Mouse (Mus musculus): ENCODE results near the gene Epop. TPM values are rescaled to one million over a fixed set of nuclear protein-coding genes. Genes with fewer than 3 reads are reported as not detected.

Epop gene
- polyA plus RNA-seq, 1 experiment = 2.1 TPM

DNA sequence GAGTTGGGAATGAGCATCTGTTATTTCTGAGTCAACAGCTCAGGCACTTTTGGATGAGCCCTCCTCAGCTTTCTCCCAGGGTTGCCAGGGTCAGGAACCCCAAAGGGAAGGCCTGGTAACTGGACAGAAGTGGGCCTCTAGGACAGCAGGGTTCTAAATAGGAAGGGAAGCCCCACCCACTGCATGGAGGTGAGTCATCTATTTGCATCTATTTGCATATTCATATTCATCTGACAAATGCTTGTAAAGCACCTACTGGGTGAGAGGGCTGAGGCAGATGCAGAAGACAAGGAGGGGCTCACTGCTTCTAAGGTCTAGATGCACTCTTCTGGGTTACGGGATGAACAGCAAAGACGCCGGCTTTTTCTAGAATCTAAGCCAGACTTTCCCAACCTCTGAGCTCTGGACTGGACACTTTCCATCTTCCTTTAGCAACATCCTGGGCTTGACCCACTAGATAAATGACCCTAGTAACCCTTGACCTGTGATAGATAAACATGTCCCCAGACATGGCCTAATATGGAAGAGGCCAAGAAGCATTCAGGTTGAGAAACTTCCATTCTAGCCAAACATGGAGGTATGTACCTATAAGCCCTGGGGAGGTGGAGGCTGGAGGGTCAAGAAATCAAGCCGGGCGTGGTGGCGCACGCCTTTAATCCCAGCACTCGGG is 22.3 kb downstream of the Epop start:
- Histone ChIP-seq H3K36me3 (ENCODE audit: control insufficient read depth, insufficient read depth, low read length) (no peaks in the 10 kb centered on the region), H3K27me3 (ENCODE audit: control insufficient read depth, insufficient read depth, low read length) (0 out of 2 replicates have a peak, but pooled peaks cover 4% of the 10 kb centered on the region), H3K4me3 (ENCODE audit: low read depth, low read length) (no peak overlapping the region), H3K4me1 (ENCODE audit: control insufficient read depth, insufficient read depth, insufficient read length, low read length) (0 out of 2 replicates have a peak, but pooled peaks cover 2% of the 10 kb centered on the region), H3K27ac (ENCODE audit: insufficient read depth, low read depth, low read length) (no peak overlapping the region)
- WGBS = 90% methylated on average over 8 of the region's 8 CpGs
- TF ChIP-seq CTCF (IDR thresholded peaks at IDR 0.05; ENCODE audit: extremely low read depth, insufficient read length, insufficient replicate concordance, low read depth, low read length) = no peak
- no peak for TF ChIP-seq POLR2A (IDR thresholded peaks at IDR 0.05; ENCODE audit: low read depth, low read length)

DNA sequence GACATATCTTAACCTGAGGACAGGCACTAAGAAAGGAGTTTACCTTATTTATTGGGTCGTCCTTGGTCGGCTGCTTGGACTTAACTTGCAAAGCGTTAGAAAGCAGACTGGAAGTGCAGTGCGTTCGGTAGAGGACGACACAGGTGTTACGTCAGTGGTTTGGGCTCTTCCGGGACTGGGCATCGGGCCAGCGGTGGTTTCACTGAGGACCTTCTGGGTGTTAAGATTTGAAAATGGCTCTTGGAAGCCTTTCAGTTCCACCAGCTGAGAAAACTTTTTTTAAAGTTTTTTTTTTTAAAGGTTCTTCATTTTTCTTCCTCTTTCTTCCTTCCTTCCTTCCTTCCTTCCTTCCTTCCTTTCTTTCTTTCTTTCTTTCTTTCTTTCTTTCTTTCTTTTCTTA is 25.6 kb downstream of the Epop start:
- 27% methylated on average over 10 of the region's 10 CpGs for WGBS
- no peaks in the 10 kb centered on the region for H3K36me3 ChIP-seq (ENCODE audit: control insufficient read depth, insufficient read depth, low read length)
- H3K4me1 ChIP-seq (ENCODE audit: control insufficient read depth, insufficient read depth, insufficient read length, low read length) = 0 out of 2 replicates have a peak, but pooled peaks cover 2% of the 10 kb centered on the region
- TF ChIP-seq POLR2A (IDR thresholded peaks at IDR 0.05; ENCODE audit: low read depth, low read length) = no peak
- no peak for TF ChIP-seq CTCF (IDR thresholded peaks at IDR 0.05; ENCODE audit: extremely low read depth, insufficient read length, insufficient replicate concordance, low read depth, low read length)
- no peak overlapping the region for H3K4me3 ChIP-seq (ENCODE audit: low read depth, low read length)
- H3K27ac ChIP-seq (ENCODE audit: insufficient read depth, low read depth, low read length) = no peak overlapping the region
- no peaks in the 10 kb centered on the region for H3K27me3 ChIP-seq (ENCODE audit: control insufficient read depth, insufficient read depth, low read length)

DNA sequence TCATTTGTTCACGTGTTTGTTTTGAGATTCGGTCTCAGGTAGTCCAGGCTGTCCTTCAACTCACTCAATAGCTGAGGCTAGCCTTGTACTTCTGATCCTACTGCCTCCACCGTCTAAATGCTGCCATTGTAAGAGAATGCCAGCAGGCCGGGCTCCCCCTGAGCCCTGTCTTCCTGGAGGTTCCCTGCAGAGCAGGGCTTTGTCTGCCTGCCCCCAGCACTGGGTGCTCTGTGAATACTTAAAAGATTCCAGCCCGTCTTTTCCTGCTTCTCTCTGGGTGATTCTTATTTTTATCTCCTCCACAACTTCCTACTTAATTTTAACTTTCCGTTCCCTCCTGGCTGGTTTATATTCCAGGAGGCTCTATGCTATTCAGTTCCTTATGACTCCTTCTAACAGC is 27.3 kb downstream of the Epop start:
- H3K27me3 ChIP-seq (ENCODE audit: control insufficient read depth, insufficient read depth, low read length) = no peaks in the 10 kb centered on the region
- 0 out of 2 replicates have a peak, but pooled peaks cover 2% of the 10 kb centered on the region for H3K4me1 ChIP-seq (ENCODE audit: control insufficient read depth, insufficient read depth, insufficient read length, low read length)
- H3K36me3 ChIP-seq (ENCODE audit: control insufficient read depth, insufficient read depth, low read length) = no peaks in the 10 kb centered on the region
- 23% methylated on average over 6 of the region's 6 CpGs for WGBS
- no peak overlapping the region for H3K4me3 ChIP-seq (ENCODE audit: low read depth, low read length)
- H3K27ac ChIP-seq (ENCODE audit: insufficient read depth, low read depth, low read length) = no peak overlapping the region
- TF ChIP-seq POLR2A (IDR thresholded peaks at IDR 0.05; ENCODE audit: low read depth, low read length) = no peak
- TF ChIP-seq CTCF (IDR thresholded peaks at IDR 0.05; ENCODE audit: extremely low read depth, insufficient read length, insufficient replicate concordance, low read depth, low read length) = no peak

DNA sequence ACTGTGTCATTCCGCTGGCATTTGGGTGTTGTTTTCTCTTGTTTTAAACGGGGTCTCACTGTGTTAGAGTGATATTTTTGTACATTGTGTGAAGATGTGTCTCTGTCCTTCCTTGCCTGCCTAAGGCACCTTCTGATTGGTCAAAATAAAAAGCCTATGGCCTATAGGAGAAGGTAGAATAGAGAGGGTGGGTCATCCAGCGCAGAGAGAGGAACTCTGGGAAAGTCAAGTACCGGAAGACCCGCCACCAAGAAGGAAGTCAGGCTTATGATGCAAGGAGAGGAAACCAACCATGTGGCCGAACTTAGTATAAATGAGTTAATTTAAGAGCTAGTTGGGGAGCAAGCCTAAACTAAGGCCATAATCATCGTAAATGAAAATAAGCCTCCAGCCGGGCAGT is 30.4 kb downstream of the Epop start:
- WGBS = 82% methylated on average over 8 of the region's 8 CpGs
- Histone ChIP-seq H3K4me3 (ENCODE audit: low read depth, low read length) (no peak overlapping the region), H3K27me3 (ENCODE audit: control insufficient read depth, insufficient read depth, low read length) (no peaks in the 10 kb centered on the region), H3K36me3 (ENCODE audit: control insufficient read depth, insufficient read depth, low read length) (no peaks in the 10 kb centered on the region), H3K4me1 (ENCODE audit: control insufficient read depth, insufficient read depth, insufficient read length, low read length) (0 out of 2 replicates have a peak, but pooled peaks cover 2% of the 10 kb centered on the region), H3K27ac (ENCODE audit: insufficient read depth, low read depth, low read length) (no peak overlapping the region)
- no peak for TF ChIP-seq POLR2A (IDR thresholded peaks at IDR 0.05; ENCODE audit: low read depth, low read length)
- no peak for TF ChIP-seq CTCF (IDR thresholded peaks at IDR 0.05; ENCODE audit: extremely low read depth, insufficient read length, insufficient replicate concordance, low read depth, low read length)

DNA sequence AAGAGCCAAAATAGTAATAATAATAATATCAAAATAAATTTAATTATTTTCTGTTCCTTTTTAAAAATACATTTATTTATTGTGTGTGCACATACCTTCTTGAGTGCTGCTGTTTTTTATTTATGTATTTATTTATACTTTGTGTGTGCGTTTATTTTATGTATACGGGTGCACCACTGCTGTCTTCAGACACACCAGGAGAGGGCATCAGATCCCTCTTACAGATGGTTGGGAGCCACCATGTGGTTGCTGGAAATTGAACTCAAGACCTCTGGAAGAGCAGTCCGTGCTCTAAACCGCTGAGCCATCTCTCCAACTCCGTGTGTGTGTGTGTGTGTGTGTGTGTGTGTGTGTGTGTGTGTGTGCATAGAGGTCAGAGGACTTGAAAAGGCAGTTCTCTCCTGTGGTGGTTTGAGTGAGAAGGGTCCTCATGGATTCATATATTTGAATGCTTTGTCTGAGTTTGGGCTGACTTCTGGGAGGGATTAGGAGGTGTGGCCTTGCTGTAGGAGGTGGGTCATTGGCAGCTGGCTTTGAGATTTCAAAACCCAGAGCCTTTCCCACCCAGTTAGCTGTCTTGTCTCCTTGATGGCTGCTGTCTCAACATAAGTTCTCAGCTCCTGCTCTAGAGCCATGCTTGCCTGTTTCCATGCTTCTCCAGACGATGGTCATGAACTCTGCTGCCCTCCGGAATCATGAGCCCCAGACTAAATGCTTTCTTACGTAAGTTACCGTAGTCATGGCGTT is 31.4 kb downstream of the Epop start:
- H3K36me3 ChIP-seq (ENCODE audit: control insufficient read depth, insufficient read depth, low read length) = no peaks in the 10 kb centered on the region
- WGBS = 70% methylated on average over 10 of the region's 10 CpGs
- TF ChIP-seq CTCF (IDR thresholded peaks at IDR 0.05; ENCODE audit: extremely low read depth, insufficient read length, insufficient replicate concordance, low read depth, low read length) (no peak), POLR2A (IDR thresholded peaks at IDR 0.05; ENCODE audit: low read depth, low read length) (no peak)

DNA sequence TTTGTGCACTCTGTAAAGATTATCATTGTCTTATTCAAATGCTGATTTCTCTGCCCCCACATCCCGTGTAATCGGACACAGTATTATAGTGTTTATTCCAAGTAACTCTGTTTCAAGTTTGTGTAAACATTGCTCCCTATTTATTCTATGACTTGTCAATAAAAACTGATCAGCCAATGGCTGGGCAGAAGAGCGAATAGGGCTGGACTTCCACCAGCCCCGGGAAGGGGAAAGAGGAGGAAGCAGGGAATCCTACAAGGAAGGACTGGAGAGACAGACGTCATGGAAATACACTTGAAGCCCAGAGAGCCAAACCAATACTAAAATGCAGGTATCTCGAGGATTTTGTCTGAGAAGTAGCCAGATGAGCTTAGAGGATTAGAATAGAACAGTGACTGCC is 35.4 kb downstream of the Epop start:
- no peak overlapping the region for H3K27ac ChIP-seq (ENCODE audit: insufficient read depth, low read depth, low read length)
- 29% methylated on average over 6 of the region's 6 CpGs for WGBS
- TF ChIP-seq CTCF (IDR thresholded peaks at IDR 0.05; ENCODE audit: extremely low read depth, insufficient read length, insufficient replicate concordance, low read depth, low read length) (no peak), POLR2A (IDR thresholded peaks at IDR 0.05; ENCODE audit: low read depth, low read length) (no peak)
- H3K4me3 ChIP-seq (ENCODE audit: low read depth, low read length) = no peak overlapping the region
- H3K27me3 ChIP-seq (ENCODE audit: control insufficient read depth, insufficient read depth, low read length) = peaks cover 10% of the 10 kb centered on the region; the same call in 1 of the 2 replicates
- H3K36me3 ChIP-seq (ENCODE audit: control insufficient read depth, insufficient read depth, low read length) = no peaks in the 10 kb centered on the region
- no peaks in the 10 kb centered on the region for H3K4me1 ChIP-seq (ENCODE audit: control insufficient read depth, insufficient read depth, insufficient read length, low read length)

More for the DNA sequence above, 31.4 kb downstream of the Epop start:
- no peaks in the 10 kb centered on the region for H3K27me3 ChIP-seq (ENCODE audit: control insufficient read depth, insufficient read depth, low read length)
- no peak overlapping the region for H3K4me3 ChIP-seq (ENCODE audit: low read depth, low read length)
- H3K4me1 ChIP-seq (ENCODE audit: control insufficient read depth, insufficient read depth, insufficient read length, low read length) = no peaks in the 10 kb centered on the region
- no peak overlapping the region for H3K27ac ChIP-seq (ENCODE audit: insufficient read depth, low read depth, low read length)

DNA sequence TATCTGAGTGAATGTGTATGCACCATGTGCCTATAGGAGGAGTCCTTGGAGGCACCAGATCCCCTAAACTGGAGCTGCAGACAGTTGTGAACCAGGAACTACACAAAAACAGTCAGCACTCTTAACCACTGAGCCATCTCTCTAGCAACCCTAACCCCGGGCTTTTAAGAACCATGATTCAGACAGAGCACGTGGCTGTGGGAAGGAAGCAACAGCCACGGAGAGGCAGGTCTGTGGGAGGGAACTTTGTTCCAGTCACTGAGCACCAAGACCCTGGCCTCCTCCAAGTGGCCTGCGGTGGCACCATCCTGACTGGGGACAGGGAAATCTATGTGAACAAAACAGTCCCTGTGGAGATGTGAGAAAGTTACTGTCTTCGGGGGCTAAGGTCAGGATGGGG is 37.6 kb downstream of the Epop start:
- Histone ChIP-seq H3K4me3 (ENCODE audit: low read depth, low read length) (no peak overlapping the region), H3K4me1 (ENCODE audit: control insufficient read depth, insufficient read depth, insufficient read length, low read length) (no peaks in the 10 kb centered on the region), H3K27ac (ENCODE audit: insufficient read depth, low read depth, low read length) (no peak overlapping the region), H3K27me3 (ENCODE audit: control insufficient read depth, insufficient read depth, low read length) (peaks cover 11% of the 10 kb centered on the region; the same call in 1 of the 2 replicates), H3K36me3 (ENCODE audit: control insufficient read depth, insufficient read depth, low read length) (no peaks in the 10 kb centered on the region)
- WGBS = 50% methylated on average over 5 of the region's 5 CpGs
- TF ChIP-seq POLR2A (IDR thresholded peaks at IDR 0.05; ENCODE audit: low read depth, low read length) (no peak), CTCF (IDR thresholded peaks at IDR 0.05; ENCODE audit: extremely low read depth, insufficient read length, insufficient replicate concordance, low read depth, low read length) (no peak)
